Mouse (Mus musculus): ENCODE results near the gene Acot4. TPM values are rescaled to one million over a fixed set of nuclear protein-coding genes. Genes with fewer than 3 reads are reported as not detected.

Acot4 gene
- polyA plus RNA-seq (2012; rRNA removed; ENCODE audit: low replicate concordance): 21.9 and 52.3 TPM in 2 replicates

GRCm38 (mm10) chr12:84038241-84038640 is at the start of gene Acot4:
Gene Acot4 (plus strand): TSS chr12:84038379.

GRCm38 (mm10) chr12:84009171-84009965 is 28.8 kb upstream of the Acot4 start, which contains the start of gene Acot1:
Gene Acot1 (plus strand): TSS chr12:84009490.

GRCm38 (mm10) chr12:84038691-84039111 is 522 bp downstream of the Acot4 start, which contains the start of gene Gm49366:
Gene Gm49366 (plus strand): TSS chr12:84038935.

GRCm38 (mm10) chr12:84051937-84052474 is 13.8 kb downstream of the Acot4 start, which contains the start of gene Acot3:
Gene Acot3 (plus strand): TSS chr12:84052144.

GRCm38 (mm10) chr12:84068986-84069385 is 30.8 kb downstream of the Acot4 start, which contains the start of gene Acot5:
Gene Acot5 (plus strand): TSS chr12:84069325.

Other genes with a start within 250 kb of the Acot4 start
- gene Numb, start 116.4 kb upstream of the Acot4 start, polyA plus RNA-seq (2012; rRNA removed; ENCODE audit: low replicate concordance): 101 and 125 TPM in 2 replicates
- gene Riox1, start 87.8 kb upstream of the Acot4 start, polyA plus RNA-seq (2012; rRNA removed; ENCODE audit: low replicate concordance): 18.0 and 20.5 TPM in 2 replicates
- not detected in 2 replicates for gene Heatr4, start 53.5 kb upstream of the Acot4 start, polyA plus RNA-seq (2012; rRNA removed; ENCODE audit: low replicate concordance)
- gene Acot2, start 50.5 kb upstream of the Acot4 start, polyA plus RNA-seq (2012; rRNA removed; ENCODE audit: low replicate concordance): 12.7 and 13.1 TPM in 2 replicates
- gene Acot1, start 28.9 kb upstream of the Acot4 start, polyA plus RNA-seq (2012; rRNA removed; ENCODE audit: low replicate concordance): 5.9 and 13.6 TPM in 2 replicates
- not detected in 2 replicates for gene Gm49366, start 556 bp downstream of the Acot4 start, polyA plus RNA-seq (2012; rRNA removed; ENCODE audit: low replicate concordance)
- 0.08 TPM in 2 replicates for gene Acot3, start 13.8 kb downstream of the Acot4 start, polyA plus RNA-seq (2012; rRNA removed; ENCODE audit: low replicate concordance)
- gene Acot5, start 30.9 kb downstream of the Acot4 start, polyA plus RNA-seq (2012; rRNA removed; ENCODE audit: low replicate concordance): 0.06 TPM in 1 of 2 replicates, not detected in the other
- gene Acot6, start 62.3 kb downstream of the Acot4 start, polyA plus RNA-seq (2012; rRNA removed; ENCODE audit: low replicate concordance): 0.71 and 1.7 TPM in 2 replicates
- 0.25 and 0.62 TPM in 2 replicates for gene Dnal1, start 76.0 kb downstream of the Acot4 start, polyA plus RNA-seq (2012; rRNA removed; ENCODE audit: low replicate concordance)
- 0.20 and 0.41 TPM in 2 replicates for gene Pnma1, start 110.1 kb downstream of the Acot4 start, polyA plus RNA-seq (2012; rRNA removed; ENCODE audit: low replicate concordance)
- 9.3 and 10.4 TPM in 2 replicates for gene Elmsan1, start 180.5 kb downstream of the Acot4 start, polyA plus RNA-seq (2012; rRNA removed; ENCODE audit: low replicate concordance)
- gene Ptgr2, start 246.9 kb downstream of the Acot4 start, polyA plus RNA-seq (2012; rRNA removed; ENCODE audit: low replicate concordance): 4.3 and 5.2 TPM in 2 replicates

Data from duodenum, adult 2 months (tissue).